Mouse (Mus musculus): ENCODE data around the gene Nr5a1. TPM values are rescaled to one million over a fixed set of nuclear protein-coding genes. Genes with fewer than 3 reads are reported as not detected.

The Nr5a1 gene
- polyA plus RNA-seq, 1 experiment, result not detected

- Histone ChIP-seq H3K9me3 (ENCODE audit: control insufficient read depth, low read length) (no peaks in the 10 kb centered on the region; the same call in 1 of the 2 replicates), H3K36me3 (ENCODE audit: control insufficient read depth) (no peaks in the 10 kb centered on the region), H3K4me3 (replicated peaks) (no peak overlapping the region), H3K27me3 (ENCODE audit: control insufficient read depth) (peaks cover 88% of the 10 kb centered on the region), H3K4me1 (ENCODE audit: control insufficient read depth) (no peaks in the 10 kb centered on the region)
- TF ChIP-seq TAL1 (IDR thresholded peaks at IDR 0.05; ENCODE audit: low read length) (no peak), GATA1 (IDR thresholded peaks at IDR 0.05; ENCODE audit: low read length) (no peak)
These were observed 3.8 kb downstream of the Nr5a1 start for GRCm38 (mm10) chr2:38710304-38711241.

GRCm38 (mm10) chr2:38708907-38709688, 5.2 kb downstream of the Nr5a1 start:
- TF ChIP-seq GATA1 (IDR thresholded peaks at IDR 0.05; ENCODE audit: low read length) (no peak), TAL1 (IDR thresholded peaks at IDR 0.05; ENCODE audit: low read length) (no peak)
- H3K9me3 ChIP-seq (ENCODE audit: control insufficient read depth, low read length), result no peaks in the 10 kb centered on the region; the same call in 1 of the 2 replicates
- H3K36me3 ChIP-seq (ENCODE audit: control insufficient read depth), result no peaks in the 10 kb centered on the region
- no peak overlapping the region for H3K4me3 ChIP-seq (replicated peaks)
- H3K27me3 ChIP-seq (ENCODE audit: control insufficient read depth), result peaks cover 98% of the 10 kb centered on the region
- H3K4me1 ChIP-seq (ENCODE audit: control insufficient read depth), result no peaks in the 10 kb centered on the region

- H3K36me3 ChIP-seq (ENCODE audit: control insufficient read depth), result no peaks in the 10 kb centered on the region
- no peak overlapping the region for H3K4me3 ChIP-seq (replicated peaks)
- H3K9me3 ChIP-seq (ENCODE audit: control insufficient read depth, low read length), result no peaks in the 10 kb centered on the region; the same call in 1 of the 2 replicates
- H3K27me3 ChIP-seq (ENCODE audit: control insufficient read depth), result peaks cover 87% of the 10 kb centered on the region
- TF ChIP-seq TAL1 (IDR thresholded peaks at IDR 0.05; ENCODE audit: low read length) (no peak), GATA1 (IDR thresholded peaks at IDR 0.05; ENCODE audit: low read length) (no peak)
- no peaks in the 10 kb centered on the region for H3K4me1 ChIP-seq (ENCODE audit: control insufficient read depth)
These were observed 7.7 kb downstream of the Nr5a1 start for GRCm38 (mm10) chr2:38706661-38707060.

- Histone ChIP-seq H3K9me3 (ENCODE audit: control insufficient read depth, low read length) (no peaks in the 10 kb centered on the region), H3K4me1 (ENCODE audit: control insufficient read depth) (peaks cover 4% of the 10 kb centered on the region), H3K36me3 (ENCODE audit: control insufficient read depth) (no peaks in the 10 kb centered on the region), H3K4me3 (replicated peaks) (no peak overlapping the region), H3K27me3 (ENCODE audit: control insufficient read depth) (peaks cover 71% of the 10 kb centered on the region)
- TF ChIP-seq GATA1 (IDR thresholded peaks at IDR 0.05; ENCODE audit: low read length), result no peak
- TF ChIP-seq TAL1 (IDR thresholded peaks at IDR 0.05; ENCODE audit: low read length), result no peak
These were observed 9.3 kb downstream of the Nr5a1 start for GRCm38 (mm10) chr2:38705036-38705435.

GRCm38 (mm10) chr2:38704336-38704735, 10.0 kb downstream of the Nr5a1 start:
- peaks cover 64% of the 10 kb centered on the region for H3K27me3 ChIP-seq (ENCODE audit: control insufficient read depth)

GRCm38 (mm10) chr2:38700177-38700576, 14.2 kb downstream of the Nr5a1 start:
- Histone ChIP-seq H3K4me3 (replicated peaks) (no peak overlapping the region), H3K9me3 (ENCODE audit: control insufficient read depth, low read length) (no peaks in the 10 kb centered on the region), H3K27me3 (ENCODE audit: control insufficient read depth) (peaks cover 27% of the 10 kb centered on the region), H3K36me3 (ENCODE audit: control insufficient read depth) (no peaks in the 10 kb centered on the region), H3K4me1 (ENCODE audit: control insufficient read depth) (peaks cover 4% of the 10 kb centered on the region)
- TF ChIP-seq TAL1 (IDR thresholded peaks at IDR 0.05; ENCODE audit: low read length), result no peak
- TF ChIP-seq GATA1 (IDR thresholded peaks at IDR 0.05; ENCODE audit: low read length), result no peak

More at GRCm38 (mm10) chr2:38704336-38704735, 10.0 kb downstream of the Nr5a1 start:
- Histone ChIP-seq H3K4me3 (replicated peaks) (no peak overlapping the region), H3K36me3 (ENCODE audit: control insufficient read depth) (no peaks in the 10 kb centered on the region), H3K9me3 (ENCODE audit: control insufficient read depth, low read length) (no peaks in the 10 kb centered on the region), H3K4me1 (ENCODE audit: control insufficient read depth) (peaks cover 4% of the 10 kb centered on the region)
- TF ChIP-seq TAL1 (IDR thresholded peaks at IDR 0.05; ENCODE audit: low read length) (no peak), GATA1 (IDR thresholded peaks at IDR 0.05; ENCODE audit: low read length) (no peak)

GRCm38 (mm10) chr2:38698623-38699022, 15.7 kb downstream of the Nr5a1 start:
- H3K9me3 ChIP-seq (ENCODE audit: control insufficient read depth, low read length), result no peaks in the 10 kb centered on the region
- peaks cover 4% of the 10 kb centered on the region for H3K4me1 ChIP-seq (ENCODE audit: control insufficient read depth)
- no peaks in the 10 kb centered on the region for H3K36me3 ChIP-seq (ENCODE audit: control insufficient read depth)
- peaks cover 20% of the 10 kb centered on the region for H3K27me3 ChIP-seq (ENCODE audit: control insufficient read depth)
- no peak overlapping the region for H3K4me3 ChIP-seq (replicated peaks)
- TF ChIP-seq TAL1 (IDR thresholded peaks at IDR 0.05; ENCODE audit: low read length), result no peak
- TF ChIP-seq GATA1 (IDR thresholded peaks at IDR 0.05; ENCODE audit: low read length), result no peak

- H3K27me3 ChIP-seq (ENCODE audit: control insufficient read depth), result peaks cover 10% of the 10 kb centered on the region
- H3K4me1 ChIP-seq (ENCODE audit: control insufficient read depth), result peaks cover 4% of the 10 kb centered on the region
- TF ChIP-seq GATA1 (IDR thresholded peaks at IDR 0.05; ENCODE audit: low read length) (no peak), TAL1 (IDR thresholded peaks at IDR 0.05; ENCODE audit: low read length) (no peak)
- no peaks in the 10 kb centered on the region for H3K9me3 ChIP-seq (ENCODE audit: control insufficient read depth, low read length)
- H3K36me3 ChIP-seq (ENCODE audit: control insufficient read depth), result no peaks in the 10 kb centered on the region
- no peak overlapping the region for H3K4me3 ChIP-seq (replicated peaks)
These were observed 16.9 kb downstream of the Nr5a1 start for GRCm38 (mm10) chr2:38697128-38698120.

Measured in erythroblast, embryonic 14.5 days (primary cell).